Mouse (Mus musculus) myocyte (in vitro differentiated cells): ENCODE results near the gene Gucy2c. TPM values are rescaled to one million over a fixed set of nuclear protein-coding genes. Genes with fewer than 3 reads are reported as not detected.

Experiments
- H3K27me3 ChIP-seq: one replicate; pipeline ENCODE4 v1.6.1; 2011; ENCODE audit not compliant: control insufficient read depth, insufficient read depth, insufficient read length
- H3K36me3 ChIP-seq: one replicate; pipeline ENCODE4 v1.6.1; 2011; ENCODE audit not compliant: control insufficient read depth, insufficient read depth
- H3K4me2 ChIP-seq: one replicate; pipeline ENCODE4 v1.6.1; 2011; ENCODE audit warnings: low read depth, control low read depth
- H3K4me3 ChIP-seq: one replicate; pipeline ENCODE4 v1.5.1; 2011; ENCODE audit warnings: mild to moderate bottlenecking, control low read depth, moderate library complexity
- H3K79me2 ChIP-seq: one replicate; pipeline ENCODE4 v1.6.1; 2011; ENCODE audit not compliant: control insufficient read depth, insufficient read depth
- H3ac ChIP-seq: one replicate; pipeline ENCODE4 v1.6.1; 2011; ENCODE audit not compliant: control insufficient read depth, insufficient read length
- CEBPB ChIP-seq: IDR thresholded peaks from 2 replicates; pipeline ENCODE4 v1.6.1; 2011; ENCODE audit warnings: mild to moderate bottlenecking, moderate library complexity; ENCODE audit not compliant: poor library complexity, insufficient read depth, severe bottlenecking
- E2F4 ChIP-seq: IDR thresholded peaks from one replicate; pipeline ENCODE4 v1.6.1; 2011; ENCODE audit warnings: mild to moderate bottlenecking, control low read depth, moderate library complexity; ENCODE audit not compliant: insufficient read depth
- MAX ChIP-seq: IDR thresholded peaks from one replicate; pipeline ENCODE4 v1.6.1; 2011; ENCODE audit warnings: low read depth, mild to moderate bottlenecking, control low read depth
- MYOD1 ChIP-seq, 3 experiments: IDR thresholded peaks; one replicate each; pipeline ENCODE4 v1.6.1; 2011; ENCODE audit warnings: control low read depth in 2 of 3, low read depth in 2 of 3, mild to moderate bottlenecking in 2 of 3, moderate library complexity in 1 of 3; ENCODE audit not compliant: insufficient read length in 2 of 3, control insufficient read depth in 1 of 3
- MYOG ChIP-seq, 3 experiments: IDR thresholded peaks; one replicate each; pipeline ENCODE4 v1.6.1; 2011; ENCODE audit warnings: control low read depth in 2 of 3, low read depth in 2 of 3, mild to moderate bottlenecking in 2 of 3; ENCODE audit not compliant: insufficient read length in 2 of 3, control insufficient read depth in 1 of 3, insufficient read depth in 1 of 3
- POLR2A ChIP-seq: IDR thresholded peaks from one replicate; pipeline ENCODE4 v1.6.1; 2011; ENCODE audit warnings: low read depth, mild to moderate bottlenecking, control low read depth, moderate library complexity; ENCODE audit not compliant: insufficient read length
- POLR2AphosphoS2 ChIP-seq: IDR thresholded peaks from one replicate; pipeline ENCODE4 v1.6.1; 2011; ENCODE audit warnings: low read depth, control low read depth; ENCODE audit not compliant: insufficient read length
- REST ChIP-seq: IDR thresholded peaks from one replicate; pipeline ENCODE4 v1.6.1; 2011; ENCODE audit warnings: mild to moderate bottlenecking, control low read depth, moderate library complexity; ENCODE audit not compliant: insufficient read depth, insufficient read length
- SRF ChIP-seq: IDR thresholded peaks from one replicate; pipeline ENCODE4 v1.6.1; 2011; ENCODE audit warnings: low read depth; ENCODE audit not compliant: control insufficient read depth, insufficient read length
- TCF12 ChIP-seq: IDR thresholded peaks from one replicate; pipeline ENCODE4 v1.6.1; 2011; ENCODE audit warnings: mild to moderate bottlenecking, control low read depth; ENCODE audit not compliant: poor library complexity, insufficient read depth, severe bottlenecking
- TCF3 ChIP-seq: IDR thresholded peaks from one replicate; pipeline ENCODE4 v1.6.1; 2011; ENCODE audit warnings: low read depth, control low read depth; ENCODE audit not compliant: insufficient read length
- USF1 ChIP-seq: IDR thresholded peaks from one replicate; pipeline ENCODE4 v1.6.1; 2011; ENCODE audit warnings: low read depth, mild to moderate bottlenecking, control low read depth, moderate library complexity
- polyA plus RNA-seq: library from polyadenylated mRNA; unstranded; fragments of >200 nt; fragmentation: generic; extraction: Trizol; gene quantifications from one replicate; pipeline ENCODE4 v1.2.1, GENCODE M21; 2012; ENCODE audit warnings: missing spikeins

Gene Gucy2c
- polyA plus RNA-seq, 1 experiment = 0.01 TPM

GRCm38 (mm10) chr6:136769143-136769542 lies 12.4 kb downstream of the Gucy2c start:
- Histone ChIP-seq H3K27me3 (no peaks in the 10 kb centered on the region), H3K4me3 (no peak overlapping the region), H3K79me2 (no peaks in the 10 kb centered on the region), H3ac (no peak overlapping the region), H3K36me3 (no peaks in the 10 kb centered on the region), H3K4me2 (no peak overlapping the region)
- no peak for TF ChIP-seq MYOD1 (IDR thresholded peaks at IDR 0.05; ENCODE audit: control insufficient read depth in 1 of 3, insufficient read length in 2 of 3, low read depth in 2 of 3)
- TF ChIP-seq TCF3 = no peak
- no peak for TF ChIP-seq POLR2AphosphoS2
- TF ChIP-seq CEBPB = no peak
- TF ChIP-seq TCF12 = no peak
- no peak for TF ChIP-seq USF1
- TF ChIP-seq MYOG (IDR thresholded peaks at IDR 0.05; ENCODE audit: control insufficient read depth in 1 of 3, insufficient read depth in 1 of 3, insufficient read length in 2 of 3, low read depth in 2 of 3) = no peak
- no peak for TF ChIP-seq REST
- no peak for TF ChIP-seq POLR2A
- no peak for TF ChIP-seq E2F4
- TF ChIP-seq MAX = no peak
- TF ChIP-seq SRF = no peak

GRCm38 (mm10) chr6:136763912-136764311 lies 17.7 kb downstream of the Gucy2c start:
- H3K79me2 ChIP-seq = no peaks in the 10 kb centered on the region
- TF ChIP-seq MAX (no peak), REST (no peak), MYOD1 (IDR thresholded peaks at IDR 0.05; ENCODE audit: control insufficient read depth in 1 of 3, insufficient read length in 2 of 3, low read depth in 2 of 3) (no peak), SRF (no peak), POLR2A (no peak), TCF12 (no peak), MYOG (IDR thresholded peaks at IDR 0.05; ENCODE audit: control insufficient read depth in 1 of 3, insufficient read depth in 1 of 3, insufficient read length in 2 of 3, low read depth in 2 of 3) (no peak), USF1 (no peak), CEBPB (no peak), TCF3 (no peak), E2F4 (no peak), POLR2AphosphoS2 (no peak)
- H3K4me3 ChIP-seq = no peak overlapping the region
- H3K4me2 ChIP-seq = no peak overlapping the region
- no peak overlapping the region for H3ac ChIP-seq
- no peaks in the 10 kb centered on the region for H3K36me3 ChIP-seq
- no peaks in the 10 kb centered on the region for H3K27me3 ChIP-seq

- Histone ChIP-seq H3ac (no peak overlapping the region), H3K36me3 (no peaks in the 10 kb centered on the region), H3K4me2 (no peak overlapping the region), H3K4me3 (no peak overlapping the region), H3K27me3 (no peaks in the 10 kb centered on the region), H3K79me2 (no peaks in the 10 kb centered on the region)
- TF ChIP-seq MAX = no peak
- TF ChIP-seq CEBPB = no peak
- no peak for TF ChIP-seq POLR2AphosphoS2
- no peak for TF ChIP-seq MYOG (IDR thresholded peaks at IDR 0.05; ENCODE audit: control insufficient read depth in 1 of 3, insufficient read depth in 1 of 3, insufficient read length in 2 of 3, low read depth in 2 of 3)
- no peak for TF ChIP-seq TCF3
- no peak for TF ChIP-seq MYOD1 (IDR thresholded peaks at IDR 0.05; ENCODE audit: control insufficient read depth in 1 of 3, insufficient read length in 2 of 3, low read depth in 2 of 3)
- no peak for TF ChIP-seq E2F4
- TF ChIP-seq TCF12 = no peak
- no peak for TF ChIP-seq USF1
- no peak for TF ChIP-seq POLR2A
- no peak for TF ChIP-seq SRF
- no peak for TF ChIP-seq REST
Measured at GRCm38 (mm10) chr6:136750567-136750966, 31.0 kb downstream of the Gucy2c start.

- Histone ChIP-seq H3K79me2 (no peaks in the 10 kb centered on the region), H3K36me3 (no peaks in the 10 kb centered on the region), H3K4me3 (no peak overlapping the region), H3K4me2 (no peak overlapping the region), H3ac (no peak overlapping the region), H3K27me3 (no peaks in the 10 kb centered on the region)
- TF ChIP-seq TCF3 = no peak
- no peak for TF ChIP-seq POLR2AphosphoS2
- TF ChIP-seq MYOG (IDR thresholded peaks at IDR 0.05; ENCODE audit: control insufficient read depth in 1 of 3, insufficient read depth in 1 of 3, insufficient read length in 2 of 3, low read depth in 2 of 3) = no peak
- no peak for TF ChIP-seq MYOD1 (IDR thresholded peaks at IDR 0.05; ENCODE audit: control insufficient read depth in 1 of 3, insufficient read length in 2 of 3, low read depth in 2 of 3)
- TF ChIP-seq SRF = no peak
- TF ChIP-seq USF1 = no peak
- no peak for TF ChIP-seq POLR2A
Measured at GRCm38 (mm10) chr6:136745586-136745985, 36.0 kb downstream of the Gucy2c start.

- peaks cover 6% of the 10 kb centered on the region for H3K27me3 ChIP-seq
- no peak overlapping the region for H3ac ChIP-seq
- H3K4me3 ChIP-seq = no peak overlapping the region
- no peaks in the 10 kb centered on the region for H3K79me2 ChIP-seq
- TF ChIP-seq REST = no peak
- TF ChIP-seq POLR2AphosphoS2 = no peak
- TF ChIP-seq MYOD1 (IDR thresholded peaks at IDR 0.05; ENCODE audit: control insufficient read depth in 1 of 3, insufficient read length in 2 of 3, low read depth in 2 of 3) = no peak
- TF ChIP-seq TCF12 = no peak
- no peak for TF ChIP-seq MYOG (IDR thresholded peaks at IDR 0.05; ENCODE audit: control insufficient read depth in 1 of 3, insufficient read depth in 1 of 3, insufficient read length in 2 of 3, low read depth in 2 of 3)
- TF ChIP-seq SRF = no peak
- no peaks in the 10 kb centered on the region for H3K36me3 ChIP-seq
- no peak overlapping the region for H3K4me2 ChIP-seq
Measured at GRCm38 (mm10) chr6:136743729-136744128, 37.8 kb downstream of the Gucy2c start.
